Mouse (Mus musculus) ES-Bruce4 (cell line): ENCODE data around the gene Dcaf7. TPM values are rescaled to one million over a fixed set of nuclear protein-coding genes. Genes with fewer than 3 reads are reported as not detected.
A peak's percentile ranks its signal among the peaks of the same experiment; 100 is the strongest.

ENCODE experiments used
- H3K27ac ChIP-seq: 2 replicates; pipeline ENCODE4 v1.5.1; 2012; ENCODE audit warnings: low read length, inconsistent platforms; ENCODE audit not compliant: insufficient read depth
- H3K27me3 ChIP-seq: 2 replicates; pipeline ENCODE4 v1.6.1; 2012; ENCODE audit warnings: mild to moderate bottlenecking, low read length, inconsistent platforms; ENCODE audit not compliant: control insufficient read depth, poor library complexity, insufficient read depth, severe bottlenecking
- H3K36me3 ChIP-seq: 2 replicates; pipeline ENCODE4 v1.6.1; 2012; ENCODE audit warnings: inconsistent platforms, mild to moderate bottlenecking, low read length, moderate library complexity; ENCODE audit not compliant: control insufficient read depth, poor library complexity, insufficient read depth, severe bottlenecking
- H3K4me1 ChIP-seq: one replicate; pipeline ENCODE4 v1.8.1; 2011; ENCODE audit warnings: low read length; ENCODE audit not compliant: control insufficient read depth, insufficient read depth
- H3K4me3 ChIP-seq: 2 replicates; pipeline ENCODE4 v1.5.1; 2011; ENCODE audit warnings: low read depth, mild to moderate bottlenecking, low read length
- H3K9ac ChIP-seq: 2 replicates; pipeline ENCODE4 v1.6.1; 2012; ENCODE audit warnings: low read depth, mild to moderate bottlenecking, inconsistent platforms; ENCODE audit not compliant: poor library complexity, severe bottlenecking
- H3K9me3 ChIP-seq: replicated peaks from 2 replicates; pipeline ENCODE4 v1.6.1; 2012; ENCODE audit warnings: mild to moderate bottlenecking, low read length, inconsistent platforms; ENCODE audit not compliant: control insufficient read depth, poor library complexity, insufficient read depth, severe bottlenecking
- CTCF ChIP-seq: IDR thresholded peaks from one replicate; pipeline ENCODE4 v1.8.1; 2011; ENCODE audit warnings: low read depth, low read length
- EP300 ChIP-seq: IDR thresholded peaks from 2 replicates; pipeline ENCODE4 v1.6.1; 2011; ENCODE audit warnings: low read depth, low read length; ENCODE audit not compliant: insufficient read depth
- POLR2A ChIP-seq: IDR thresholded peaks from one replicate; pipeline ENCODE4 v1.8.1; 2011; ENCODE audit warnings: low read length; ENCODE audit not compliant: insufficient read depth
- polyA plus RNA-seq: library from polyadenylated mRNA; stranded (reverse); fragments of >200 nt; gene quantifications from 2 replicates; pipeline ENCODE4 v1.2.4, GENCODE M21; 2011; ENCODE audit warnings: low read depth; ENCODE audit not compliant: missing spikeins, insufficient read depth, insufficient read length

Dcaf7 gene
- polyA plus RNA-seq, 1 experiment = 48.9 TPM

GRCm38 (mm10) chr11:106076321-106076720, 39.6 kb downstream of the Dcaf7 start:
- Histone ChIP-seq H3K4me3 (no peak overlapping the region), H3K27ac (no peak overlapping the region), H3K9ac (no peak overlapping the region), H3K36me3 (peaks cover 7% of the 10 kb centered on the region), H3K9me3 (no peaks in the 10 kb centered on the region), H3K4me1 (no peaks in the 10 kb centered on the region), H3K27me3 (no peaks in the 10 kb centered on the region)
- no peak for TF ChIP-seq POLR2A
- TF ChIP-seq CTCF = peak; percentile 89

- H3K4me3 ChIP-seq = peak within 1 kb of the TSS; percentile 88
- TF ChIP-seq POLR2A = peak; percentile 91
- no peak for TF ChIP-seq EP300
- peak; percentile 80 for TF ChIP-seq CTCF
- H3K27ac ChIP-seq = peak within 1 kb of the TSS; percentile 23
- peak within 1 kb of the TSS; percentile 86 for H3K9ac ChIP-seq
- no peaks in the 10 kb centered on the region for H3K36me3 ChIP-seq
- H3K4me1 ChIP-seq = no peaks in the 10 kb centered on the region
- no peaks in the 10 kb centered on the region for H3K9me3 ChIP-seq
- no peaks in the 10 kb centered on the region for H3K27me3 ChIP-seq
Measured at GRCm38 (mm10) chr11:106083708-106084701, 47.3 kb downstream of the Dcaf7 start, which contains the start of gene Map3k3. TSS of gene Map3k3 (plus strand) at chr11:106084613.

GRCm38 (mm10) chr11:106084911-106085561, 48.4 kb downstream of the Dcaf7 start:
- Histone ChIP-seq H3K9me3 (no peaks in the 10 kb centered on the region), H3K9ac (peak overlapping the region; percentile 86), H3K4me3 (peak overlapping the region; percentile 88), H3K27me3 (no peaks in the 10 kb centered on the region), H3K36me3 (no peaks in the 10 kb centered on the region), H3K4me1 (no peaks in the 10 kb centered on the region), H3K27ac (peak overlapping the region; percentile 16)
- no peak for TF ChIP-seq CTCF
- no peak for TF ChIP-seq POLR2A
- no peak for TF ChIP-seq EP300

GRCm38 (mm10) chr11:106098223-106098622, 61.6 kb downstream of the Dcaf7 start:
- H3K27ac ChIP-seq = no peak overlapping the region
- no peak for TF ChIP-seq EP300
- TF ChIP-seq CTCF = no peak
- no peak for TF ChIP-seq POLR2A

GRCm38 (mm10) chr11:106102866-106103265, 66.2 kb downstream of the Dcaf7 start:
- Histone ChIP-seq H3K27ac (no peak overlapping the region), H3K27me3 (no peaks in the 10 kb centered on the region), H3K36me3 (peaks cover 4% of the 10 kb centered on the region; the same call in 1 of the 2 replicates), H3K4me3 (no peak overlapping the region), H3K9me3 (no peaks in the 10 kb centered on the region), H3K4me1 (no peaks in the 10 kb centered on the region), H3K9ac (no peak overlapping the region)
- TF ChIP-seq CTCF = no peak
- no peak for TF ChIP-seq POLR2A
- no peak for TF ChIP-seq EP300

More at GRCm38 (mm10) chr11:106098223-106098622, 61.6 kb downstream of the Dcaf7 start:
- Histone ChIP-seq H3K4me1 (no peaks in the 10 kb centered on the region), H3K27me3 (no peaks in the 10 kb centered on the region), H3K9me3 (no peaks in the 10 kb centered on the region), H3K36me3 (peaks cover 4% of the 10 kb centered on the region; the same call in 1 of the 2 replicates), H3K9ac (no peak overlapping the region), H3K4me3 (no peak overlapping the region)
